Mouse (Mus musculus): ENCODE data around the gene Serpinb1c. TPM values are rescaled to one million over a fixed set of nuclear protein-coding genes. Genes with fewer than 3 reads are reported as not detected.
"Not testable (repeated sequence)": the region's sequence is repeated elsewhere in the genome, so short reads cannot be mapped to it uniquely, and the experiment has no call there.

Serpinb1c gene
- total RNA-seq, 4 experiments from 2014 or later: not detected

DNA sequence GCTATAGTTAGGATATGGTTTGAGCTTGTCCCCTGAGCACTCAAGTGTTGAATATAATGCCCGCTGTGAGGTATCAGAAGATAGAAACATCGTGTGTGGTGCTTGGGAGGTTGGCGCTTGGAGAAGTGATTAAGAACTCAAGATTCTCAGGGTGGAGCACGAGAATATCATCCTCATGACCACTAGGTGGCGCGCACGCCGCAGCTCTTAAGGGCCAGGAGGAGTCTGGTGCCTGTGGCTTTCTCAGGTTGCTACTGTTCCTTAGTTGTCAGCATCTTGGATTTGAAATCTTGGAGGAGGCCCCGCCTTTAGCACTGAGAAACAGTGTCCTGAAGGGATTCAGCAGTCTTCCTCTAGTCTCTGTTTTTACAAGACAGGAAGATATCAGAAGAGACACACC is 31.5 kb downstream of the Serpinb1c start:
- DNase-seq (ENCODE audit: low spot score in 2 of 2): peak; percentile 41 to 48

DNA sequence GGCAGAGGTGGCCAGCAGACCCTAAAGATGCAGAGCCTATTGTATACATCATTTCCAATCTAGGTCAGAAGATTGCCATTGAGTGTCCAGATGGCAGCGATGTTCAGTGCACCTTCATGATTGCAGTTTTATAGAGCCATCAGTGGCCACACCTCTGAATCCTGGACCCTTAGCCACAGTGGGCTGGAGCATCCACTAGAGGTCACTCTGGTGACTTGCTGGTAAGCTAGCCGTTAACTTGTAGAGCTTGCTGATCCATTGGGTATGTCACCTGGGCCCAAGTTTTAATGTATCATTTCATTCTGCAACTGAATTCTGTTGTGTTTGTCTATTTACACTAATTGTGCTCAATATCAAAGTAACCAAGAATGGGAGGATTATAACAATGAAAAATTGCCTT is 32.4 kb downstream of the Serpinb1c start:
- DNase-seq (ENCODE audit: low spot score in 2 of 2): no peak

DNA sequence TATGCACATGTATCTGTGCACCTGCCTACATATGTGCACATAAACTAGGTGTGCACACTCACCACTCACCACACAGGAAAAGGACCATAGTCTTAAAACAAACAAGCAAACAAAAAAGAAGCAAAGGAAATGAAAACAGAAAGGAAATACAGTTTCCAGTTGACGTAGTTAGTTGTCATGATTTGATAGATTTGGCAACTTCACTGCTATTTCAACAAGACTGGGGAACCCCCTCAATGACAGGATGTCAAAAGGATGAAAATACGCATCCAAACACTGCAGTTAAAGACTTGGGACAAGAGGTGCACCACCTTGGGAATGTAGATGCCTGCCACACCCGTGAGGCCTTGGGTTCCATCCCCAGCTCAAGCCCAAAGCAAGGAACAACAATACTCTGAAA is 33.5 kb downstream of the Serpinb1c start:
- DNase-seq (ENCODE audit: low spot score in 2 of 2): not testable (repeated sequence)

DNA sequence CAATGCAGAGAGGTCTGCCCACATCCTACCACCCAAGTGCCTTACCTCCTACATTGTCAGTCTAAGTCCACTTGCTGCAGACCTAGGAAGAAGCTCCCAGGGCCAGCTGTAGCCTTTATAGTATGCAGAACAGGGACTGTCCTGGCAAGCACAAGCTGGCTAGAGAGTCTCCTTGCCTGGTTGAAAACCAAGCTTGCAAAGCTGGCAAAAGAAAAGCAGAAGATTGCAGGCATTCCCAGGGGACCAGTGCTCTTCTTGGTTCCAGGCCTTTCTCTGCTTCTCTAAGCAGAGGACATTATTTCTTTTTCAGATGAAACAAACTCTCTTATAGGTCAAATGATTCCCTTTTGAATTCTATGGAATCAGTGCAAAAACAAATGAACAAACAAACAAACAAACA is 34.6 kb downstream of the Serpinb1c start:
- DNase-seq (ENCODE audit: low spot score in 2 of 2): no peak

DNA sequence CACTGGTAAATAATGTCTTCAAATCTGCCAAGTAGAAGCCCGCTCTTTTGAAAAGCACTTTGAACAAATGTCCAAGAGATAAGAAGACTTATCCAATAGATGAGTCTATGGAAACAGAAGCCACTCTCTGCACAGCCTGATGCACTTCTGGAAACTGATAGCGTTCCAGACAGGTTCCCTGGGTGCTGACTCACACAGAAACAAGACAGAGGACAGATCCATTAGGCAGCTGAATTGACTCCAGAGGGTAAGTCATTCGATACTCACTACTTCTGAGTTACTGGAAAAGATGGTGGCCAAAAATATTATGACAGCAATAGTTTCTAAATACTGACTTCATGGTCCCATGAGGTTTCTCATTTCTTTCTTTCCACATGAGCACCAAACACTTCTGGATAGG is 37.2 kb downstream of the Serpinb1c start:
- no peak for DNase-seq (ENCODE audit: low spot score in 2 of 2)

DNA sequence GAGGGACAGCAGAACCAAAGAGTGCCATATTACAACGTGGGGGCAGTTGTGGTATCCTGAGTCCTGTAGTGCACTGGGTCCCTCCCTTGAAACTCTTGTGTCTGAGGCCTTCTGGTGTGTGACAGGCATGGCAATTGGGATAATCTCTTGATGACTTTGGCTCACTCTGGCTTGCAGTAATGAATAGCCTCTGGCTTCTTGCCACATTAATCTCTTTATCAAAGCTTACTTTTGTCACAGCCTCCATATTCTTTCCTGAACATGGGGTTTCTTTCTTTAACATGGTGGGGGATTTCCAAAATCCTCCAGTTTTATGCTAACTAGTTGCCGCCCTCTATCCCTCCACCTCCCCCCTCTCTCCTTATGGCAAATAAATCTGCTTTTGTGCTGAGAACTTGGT is 44.9 kb downstream of the Serpinb1c start:
- no peak for DNase-seq (ENCODE audit: low spot score in 2 of 2)

DNA sequence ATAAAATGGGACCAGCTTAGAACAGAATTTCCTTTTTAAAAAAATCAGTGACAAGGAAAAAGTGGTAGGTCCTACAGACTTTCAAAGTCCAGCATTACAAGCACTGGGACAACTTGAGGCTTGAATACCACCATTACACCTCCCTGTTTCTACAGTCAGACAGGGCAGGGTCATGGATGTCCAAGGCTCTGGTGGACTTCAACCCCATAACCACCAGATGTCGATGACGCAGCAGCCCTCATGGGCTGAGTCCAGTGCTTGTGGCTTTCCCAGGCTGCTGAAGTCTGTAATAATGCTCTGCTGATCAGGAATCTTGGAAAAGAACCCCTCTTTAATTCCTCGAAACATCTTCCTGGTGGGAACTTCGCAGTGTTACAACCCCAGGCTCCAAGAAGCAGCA is 45.5 kb downstream of the Serpinb1c start:
- DNase-seq (ENCODE audit: low spot score in 2 of 2): no peak

DNA sequence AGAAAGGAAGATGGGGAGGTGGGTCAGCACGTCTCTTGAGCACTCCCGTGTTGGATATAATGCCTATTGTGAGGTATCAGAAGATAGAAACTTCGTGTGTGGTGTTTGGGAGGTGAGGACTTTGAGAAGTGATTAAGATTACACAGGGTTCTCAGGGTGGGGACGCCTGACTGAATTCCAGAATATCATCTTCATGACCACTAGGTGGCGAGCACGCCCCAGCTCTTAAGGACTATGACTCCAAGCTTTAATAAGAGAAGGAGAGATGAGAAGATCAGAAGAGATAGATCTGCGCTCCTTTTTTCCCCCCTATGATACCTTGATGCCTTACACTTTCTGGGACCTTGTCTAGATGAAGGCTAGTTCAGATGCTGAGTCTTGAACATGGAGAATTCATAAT is 46.0 kb downstream of the Serpinb1c start:
- DNase-seq (ENCODE audit: low spot score in 2 of 2): no peak

DNA sequence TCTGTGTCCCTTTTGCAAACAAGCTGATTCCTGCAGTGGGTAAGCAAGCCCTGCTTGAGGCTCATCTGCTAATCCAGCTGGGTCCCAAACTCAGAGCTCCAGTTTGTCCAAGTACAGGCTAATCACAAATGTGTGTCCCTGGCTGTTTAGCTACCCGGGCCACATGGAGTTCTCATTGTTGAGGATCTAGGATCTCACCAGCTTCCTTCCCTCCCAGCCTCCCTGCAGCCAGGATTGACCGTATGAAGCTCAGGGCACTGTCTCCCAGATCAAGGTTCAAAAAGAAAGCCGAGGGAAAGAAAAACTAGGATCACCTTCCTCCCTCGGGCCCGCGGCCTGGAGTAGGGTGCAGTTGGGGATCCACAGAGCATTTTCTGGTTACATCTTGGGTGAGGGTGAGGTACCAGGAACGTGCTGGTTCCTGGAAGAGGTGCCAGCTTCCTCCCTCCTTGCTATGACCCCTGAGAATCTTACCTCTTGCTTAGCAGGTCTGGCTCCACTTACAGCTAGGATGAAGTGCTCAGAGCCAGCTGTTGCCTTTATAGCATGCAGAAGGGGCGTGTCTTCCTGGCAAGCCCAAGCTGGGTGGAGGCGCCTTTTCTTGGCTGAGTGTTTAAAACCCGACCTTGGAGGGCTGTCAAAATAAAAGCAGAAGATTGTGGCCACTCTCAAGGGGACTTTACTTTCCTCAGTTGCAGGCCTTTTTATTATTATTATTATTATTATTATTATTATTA is 47.2 kb downstream of the Serpinb1c start, which contains the start of gene Serpinb1a:
Serpinb1a (minus strand) TSS at position 518 of the 737 bp plus-strand sequence.
- no peak for DNase-seq (ENCODE audit: low spot score in 2 of 2)

DNA sequence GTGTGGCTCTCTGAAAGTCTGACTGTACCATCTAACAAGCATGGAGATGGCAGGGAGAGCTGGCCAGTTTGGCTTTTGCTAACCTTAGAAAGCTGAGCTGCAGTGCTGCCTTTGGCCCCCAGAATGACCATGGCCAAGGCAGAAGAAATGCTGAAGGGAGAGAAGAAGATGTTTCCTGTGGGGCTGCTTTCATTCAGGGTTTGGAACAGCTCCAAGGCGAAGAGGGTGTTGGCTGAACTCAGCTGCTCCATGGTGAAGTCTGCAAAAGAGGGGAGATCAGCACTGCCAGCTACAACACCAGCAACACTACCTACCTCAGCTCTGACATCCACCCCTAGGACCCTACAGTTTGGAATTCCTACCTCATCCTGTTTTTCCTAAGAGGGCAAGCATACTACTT is 47.9 kb downstream of the Serpinb1c start:
- DNase-seq (ENCODE audit: low spot score in 2 of 2): no peak

DNA sequence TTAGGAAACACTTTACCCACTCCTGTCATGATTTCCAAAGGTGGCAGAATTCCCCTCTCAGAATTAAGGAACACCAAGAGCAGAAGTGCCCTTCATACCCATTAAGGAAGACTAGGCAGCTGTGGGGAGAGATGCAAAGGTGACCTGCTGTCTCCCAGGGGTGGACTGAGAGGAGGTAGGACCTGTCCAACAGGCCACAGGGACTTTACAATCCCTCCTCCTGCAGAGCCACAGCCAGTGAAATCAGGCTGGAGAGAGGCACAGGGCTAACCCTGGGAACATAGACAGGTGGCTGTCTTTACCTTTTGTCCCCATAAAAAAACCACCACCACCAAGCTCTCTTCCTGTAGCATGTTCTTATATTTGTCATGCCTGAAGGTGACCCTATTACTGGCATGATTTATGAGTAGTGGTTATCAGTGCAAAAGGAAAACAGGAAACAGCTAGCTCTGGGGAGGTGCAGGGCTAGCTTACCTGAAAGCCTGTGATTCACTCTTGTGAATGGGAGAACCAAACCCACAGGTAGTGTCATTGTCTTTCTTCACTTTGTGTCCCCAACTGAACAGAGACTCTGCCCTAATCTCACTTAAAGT is 48.4 kb downstream of the Serpinb1c start:
- DNase-seq (ENCODE audit: low spot score in 2 of 2): no peak

DNA sequence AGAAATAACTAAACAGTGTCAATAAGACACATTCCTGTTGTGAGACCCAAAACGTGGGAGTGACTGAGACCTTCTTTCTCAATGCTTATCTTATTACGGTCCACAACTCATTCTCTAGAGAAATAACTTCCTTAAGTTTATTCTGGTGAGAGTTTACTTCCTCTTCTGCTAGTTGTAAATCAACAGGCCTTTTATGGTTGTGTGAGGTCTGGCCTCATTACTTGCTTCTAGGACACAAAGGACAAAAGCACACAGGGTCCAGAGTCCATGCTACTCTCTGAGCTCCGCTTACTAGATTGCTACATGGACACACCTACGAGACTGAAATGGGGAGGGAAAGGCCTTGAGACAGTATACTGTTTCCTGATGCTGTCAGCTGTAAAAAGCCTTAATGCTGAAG is 48.9 kb downstream of the Serpinb1c start:
- no peak for DNase-seq (ENCODE audit: low spot score in 2 of 2)

DNA sequence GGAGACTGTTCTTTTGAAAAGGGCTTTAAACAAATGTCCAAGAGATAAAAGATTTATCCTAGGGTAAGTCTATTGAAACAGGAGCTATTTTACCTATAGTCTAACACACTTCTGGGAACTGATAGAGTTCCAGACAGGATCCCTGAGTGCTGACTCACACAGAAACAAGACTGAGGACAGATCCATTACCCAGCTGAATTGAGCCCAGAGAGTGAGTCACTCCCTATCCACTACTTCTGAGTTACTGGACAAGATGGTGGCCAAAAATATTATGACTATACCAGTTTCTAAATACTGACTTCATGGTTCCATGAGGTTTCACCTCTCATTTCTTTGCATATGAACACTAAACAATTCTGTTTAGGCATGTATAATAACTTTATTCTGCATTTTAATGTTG is 51.8 kb downstream of the Serpinb1c start:
- no peak for DNase-seq (ENCODE audit: low spot score in 2 of 2)

DNA sequence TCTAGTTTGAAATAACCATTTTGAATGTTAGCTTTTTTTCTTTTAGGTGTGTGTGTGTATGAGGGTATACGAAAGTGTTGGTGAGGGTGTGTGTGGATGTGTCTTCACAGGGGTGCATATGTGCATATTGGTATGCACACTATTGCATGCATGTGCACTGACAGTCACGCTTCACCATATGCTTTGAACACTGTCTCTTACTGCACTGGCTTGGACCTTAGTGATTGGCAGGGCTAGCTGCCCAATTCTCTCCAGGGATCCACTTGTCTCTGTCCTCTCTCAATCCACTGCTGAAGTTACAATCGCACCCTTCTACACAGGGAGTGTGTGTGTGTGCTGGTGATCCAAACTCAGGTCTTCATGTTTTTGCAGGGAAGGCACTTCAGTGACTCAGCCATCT is 56.7 kb downstream of the Serpinb1c start:
- DNase-seq (ENCODE audit: low spot score in 2 of 2): no peak

DNA sequence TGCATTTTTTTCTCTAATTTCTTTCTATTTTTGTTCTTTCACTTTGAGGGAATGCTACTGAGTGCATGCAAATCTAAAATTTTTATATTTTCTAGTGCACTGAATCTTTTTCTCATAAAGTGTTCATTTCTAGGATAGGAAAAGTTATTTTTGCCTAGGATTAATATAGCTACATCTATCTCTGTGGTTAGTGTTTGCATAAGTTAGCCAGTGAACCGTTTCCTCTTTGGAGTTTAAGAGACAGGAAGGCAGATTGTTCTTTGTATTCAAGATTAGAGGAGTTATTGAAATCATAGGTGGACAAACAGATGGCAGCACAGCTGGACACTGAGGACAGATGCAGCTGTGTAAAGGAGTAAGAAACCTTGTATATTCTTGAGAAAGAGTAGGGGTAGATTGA is 58.7 kb downstream of the Serpinb1c start:
- no peak for DNase-seq (ENCODE audit: low spot score in 2 of 2)

DNA sequence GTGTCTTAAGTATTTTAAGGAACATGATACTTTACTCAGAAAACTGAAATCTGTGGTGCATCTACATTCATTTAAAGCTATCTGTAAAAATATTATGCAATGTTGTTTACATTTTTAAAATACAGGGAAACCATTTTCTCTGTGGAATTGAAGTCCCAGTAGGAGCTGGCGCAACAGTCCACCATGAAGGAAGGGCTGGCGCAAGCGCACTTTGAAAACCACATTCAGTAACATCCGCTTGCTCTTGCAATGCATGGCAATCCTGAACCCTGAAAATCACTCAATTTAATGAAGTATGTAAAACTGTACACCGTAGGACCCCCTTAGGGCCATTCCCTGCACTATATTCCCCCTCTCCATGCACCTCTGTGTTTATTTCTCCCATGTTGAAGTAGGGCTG is 63.5 kb downstream of the Serpinb1c start:
- no peak for DNase-seq (ENCODE audit: low spot score in 2 of 2)

DNA sequence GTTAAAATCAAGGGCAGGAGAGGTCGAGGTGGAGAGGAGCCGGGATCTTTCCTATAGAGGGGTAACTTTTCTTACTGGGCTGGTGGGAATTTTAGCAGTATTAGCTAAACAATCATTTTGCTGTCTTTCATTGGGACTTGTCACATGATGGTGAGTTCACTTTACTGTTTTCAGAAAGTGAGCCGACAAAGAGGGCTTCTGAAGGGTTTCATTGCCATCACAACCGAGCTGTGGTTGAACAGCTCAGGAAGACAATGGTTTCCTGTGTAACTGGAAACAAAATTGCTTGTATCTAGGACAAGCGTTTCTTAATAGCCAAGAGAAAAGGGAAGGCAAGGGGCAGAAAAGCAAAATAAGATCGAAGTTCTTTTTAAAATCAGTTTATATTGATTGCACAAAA is 64.8 kb downstream of the Serpinb1c start:
- DNase-seq (ENCODE audit: low spot score in 2 of 2): no peak

DNA sequence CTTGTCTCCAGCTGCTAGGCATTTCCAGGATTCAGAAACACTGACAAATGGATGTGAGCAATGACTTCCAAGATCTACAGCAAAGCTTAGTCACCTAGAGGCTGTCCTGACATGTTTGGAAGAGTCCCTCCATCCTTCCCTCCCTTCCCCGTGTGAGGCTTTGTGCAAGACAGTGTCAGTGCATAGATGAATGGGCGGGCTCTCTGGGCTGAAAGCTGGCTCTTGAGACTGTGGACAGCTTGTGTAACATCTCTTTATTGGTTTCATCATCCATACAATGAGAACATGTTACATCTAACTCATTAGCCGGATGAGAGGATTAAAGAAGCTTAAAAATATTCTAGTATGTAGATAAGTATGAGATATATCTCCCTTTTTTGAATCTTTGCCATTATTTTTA is 65.2 kb downstream of the Serpinb1c start:
- DNase-seq (ENCODE audit: low spot score in 2 of 2): no peak

DNA sequence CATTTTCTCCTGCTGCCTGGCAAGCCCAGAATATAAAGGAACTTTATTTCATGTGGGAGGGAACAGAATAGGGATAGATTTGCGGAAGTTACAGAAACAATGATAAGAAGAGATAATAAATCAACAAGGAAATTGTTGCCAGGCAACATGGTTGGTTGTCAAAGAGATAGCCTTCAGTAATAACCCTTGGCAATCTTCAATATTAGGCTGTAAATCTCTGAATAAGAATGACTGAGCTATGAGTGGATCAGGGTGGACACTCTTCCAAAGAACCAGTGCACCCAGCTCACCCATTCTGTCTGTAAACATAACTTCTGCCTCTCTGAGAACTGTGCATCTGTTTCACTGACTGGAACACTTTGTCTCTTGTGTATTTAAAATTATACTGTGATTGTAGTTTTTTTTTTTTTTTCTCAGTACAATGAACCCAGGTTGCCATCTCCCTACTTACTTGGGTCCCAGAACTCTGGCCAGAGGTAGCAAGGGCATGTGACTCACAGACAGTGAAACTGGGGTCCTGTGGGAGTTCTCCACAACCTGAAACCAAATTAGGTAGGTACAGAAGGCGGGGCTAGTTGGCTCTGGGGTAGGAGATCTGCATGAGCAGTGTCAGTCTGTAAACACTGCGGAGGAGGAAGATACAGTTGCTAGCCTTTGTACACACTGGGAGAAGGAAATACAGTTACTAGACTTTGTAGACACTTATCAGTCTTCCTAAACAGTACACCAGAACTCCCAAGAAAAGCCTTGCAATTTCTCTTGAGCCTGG is 66.3 kb downstream of the Serpinb1c start:
- no peak for DNase-seq (ENCODE audit: low spot score in 2 of 2)
